Mouse (Mus musculus) CH12.LX (cell line): ENCODE data around the gene Fam122a. TPM values are rescaled to one million over a fixed set of nuclear protein-coding genes. Genes with fewer than 3 reads are reported as not detected.

ENCODE experiments used
- DNase-seq: peaks from one replicate; pipeline ENCODE4 v3.0.0-alpha.2; 2013; ENCODE audit errors: extremely low read depth
- H3K27ac ChIP-seq: 2 replicates; pipeline ENCODE4 v1.5.1; 2012; ENCODE audit warnings: low read depth, mild to moderate bottlenecking, control low read depth, moderate library complexity; ENCODE audit not compliant: insufficient read depth
- H3K27me3 ChIP-seq: replicated peaks from 2 replicates; pipeline ENCODE3; 2012; ENCODE audit warnings: inconsistent platforms
- H3K36me3 ChIP-seq, 2 experiments: replicated peaks in 1 of 2; 2 replicates each; pipeline versions ENCODE3 to v1.6.1; 2012; ENCODE audit warnings: inconsistent platforms in 1 of 2, low read length in 1 of 2, mild to moderate bottlenecking in 1 of 2, mixed read lengths in 1 of 2, moderate library complexity in 1 of 2; ENCODE audit not compliant: control insufficient read depth in 1 of 2, insufficient read depth in 1 of 2
- H3K4me1 ChIP-seq, 2 experiments: 2 replicates each; pipeline ENCODE4 v1.6.1; 2012; ENCODE audit warnings: inconsistent platforms in 1 of 2, moderate library complexity in 1 of 2; ENCODE audit not compliant: insufficient read depth in 2 of 2, control insufficient read depth in 1 of 2
- H3K4me2 ChIP-seq: 2 replicates; pipeline ENCODE4 v1.6.1; 2012; ENCODE audit warnings: low read depth, mild to moderate bottlenecking, control low read depth; ENCODE audit not compliant: poor library complexity, insufficient read depth, severe bottlenecking
- H3K4me3 ChIP-seq, 3 experiments: fragments of 150-350 bp in 1 of 3; sonication (generic) in 1 of 3; replicated peaks in 1 of 3; 2 replicates each; pipeline versions ENCODE3 to v1.5.1; 2011 to 2012; ENCODE audit warnings: low read depth in 2 of 3, low read length in 2 of 3, mild to moderate bottlenecking in 2 of 3, moderate library complexity in 2 of 3, control low read depth in 1 of 3, improper control_type of control experiment in 1 of 3, inconsistent platforms in 1 of 3, mixed read lengths in 1 of 3; ENCODE audit not compliant: poor library complexity in 1 of 3
- H3K79me2 ChIP-seq: replicated peaks from 2 replicates; pipeline ENCODE4 v1.6.1; 2012; ENCODE audit warnings: mild to moderate bottlenecking, moderate library complexity; ENCODE audit not compliant: control insufficient read depth, poor library complexity, insufficient read depth, severe bottlenecking; ENCODE audit errors: extremely low read depth
- H3K9ac ChIP-seq: 2 replicates; pipeline ENCODE4 v1.6.1; 2012; ENCODE audit warnings: low read depth, mild to moderate bottlenecking, control low read depth, moderate library complexity; ENCODE audit not compliant: insufficient read depth
- H3K9me3 ChIP-seq: replicated peaks from 2 replicates; pipeline ENCODE3; 2012; ENCODE audit warnings: low read length, inconsistent platforms, mixed read lengths
- CHD2 ChIP-seq: IDR thresholded peaks from 2 replicates; pipeline ENCODE4 v1.6.1; 2011; ENCODE audit warnings: low read length, improper control_type of control experiment
- CTCF ChIP-seq, 2 experiments: IDR thresholded peaks in 1 of 2; conservative IDR thresholded peaks in 1 of 2; 2 replicates each; pipeline ENCODE4 v1.5.1; 2011 to 2012; ENCODE audit warnings: low read depth in 2 of 2, low read length in 2 of 2, improper control_type of control experiment in 1 of 2, inconsistent platforms in 1 of 2, mild to moderate bottlenecking in 1 of 2, moderate library complexity in 1 of 2
- E2F4 ChIP-seq: IDR thresholded peaks from 2 replicates; pipeline ENCODE4 v1.6.1; 2011; ENCODE audit warnings: low read depth, low read length, improper control_type of control experiment; ENCODE audit not compliant: insufficient replicate concordance
- ELF1 ChIP-seq: IDR thresholded peaks from 2 replicates; pipeline ENCODE4 v1.6.1; 2014; ENCODE audit warnings: low read depth, mild to moderate bottlenecking, inconsistent platforms, low read length, improper control_type of control experiment
- ETS1 ChIP-seq: conservative IDR thresholded peaks from 2 replicates; pipeline ENCODE4 v1.6.1; 2012; ENCODE audit warnings: low read depth, mild to moderate bottlenecking, inconsistent platforms, low read length, improper control_type of control experiment, moderate library complexity
- GABPA ChIP-seq: IDR thresholded peaks from 2 replicates; pipeline ENCODE4 v1.6.1; 2012; ENCODE audit warnings: low read depth, low read length, improper control_type of control experiment, inconsistent platforms; ENCODE audit not compliant: insufficient replicate concordance
- HCFC1 ChIP-seq: IDR thresholded peaks from 2 replicates; pipeline ENCODE4 v1.6.1; 2012; ENCODE audit warnings: low read depth, mild to moderate bottlenecking, inconsistent platforms, low read length, improper control_type of control experiment
- JUN ChIP-seq: IDR thresholded peaks from 2 replicates; pipeline ENCODE4 v1.6.1; 2011; ENCODE audit warnings: low read depth, mild to moderate bottlenecking, low read length, improper control_type of control experiment, moderate library complexity; ENCODE audit not compliant: insufficient read depth
- KAT2A ChIP-seq: IDR thresholded peaks from 2 replicates; pipeline ENCODE4 v1.6.1; 2012; ENCODE audit warnings: low read length, improper control_type of control experiment, inconsistent platforms; ENCODE audit not compliant: insufficient replicate concordance
- MAFK ChIP-seq: IDR thresholded peaks from 2 replicates; pipeline ENCODE4 v1.6.1; 2011; ENCODE audit warnings: low read length, improper control_type of control experiment; ENCODE audit not compliant: insufficient replicate concordance
- MAX ChIP-seq: IDR thresholded peaks from 2 replicates; pipeline ENCODE4 v1.6.1; 2011; ENCODE audit warnings: low read length, improper control_type of control experiment
- MAZ ChIP-seq: IDR thresholded peaks from 2 replicates; pipeline ENCODE4 v1.6.1; 2012; ENCODE audit warnings: low read depth, mild to moderate bottlenecking, inconsistent platforms, low read length, improper control_type of control experiment, moderate library complexity
- MEF2A ChIP-seq: IDR thresholded peaks from 2 replicates; pipeline ENCODE4 v1.6.1; 2014; ENCODE audit warnings: low read depth, mild to moderate bottlenecking, inconsistent platforms, low read length, improper control_type of control experiment, borderline replicate concordance
- MXI1 ChIP-seq: IDR thresholded peaks from 2 replicates; pipeline ENCODE4 v1.6.1; 2011; ENCODE audit warnings: mild to moderate bottlenecking, low read depth, low read length, improper control_type of control experiment
- NELFE ChIP-seq: IDR thresholded peaks from 2 replicates; pipeline ENCODE4 v1.6.1; 2011; ENCODE audit warnings: low read depth, low read length, improper control_type of control experiment
- NRF1 ChIP-seq: IDR thresholded peaks from 2 replicates; pipeline ENCODE4 v1.6.1; 2014; ENCODE audit warnings: low read depth, mild to moderate bottlenecking, inconsistent platforms, low read length, improper control_type of control experiment, moderate library complexity
- PAX5 ChIP-seq: IDR thresholded peaks from 2 replicates; pipeline ENCODE4 v1.6.1; 2012; ENCODE audit warnings: low read length, inconsistent platforms, mixed read lengths
- POLR2A ChIP-seq: IDR thresholded peaks from 2 replicates; pipeline ENCODE4 v1.6.1; 2011; ENCODE audit warnings: low read depth, mild to moderate bottlenecking, improper control_type of control experiment, low read length
- POLR2AphosphoS2 ChIP-seq: IDR thresholded peaks from 2 replicates; pipeline ENCODE4 v1.6.1; 2011; ENCODE audit warnings: low read depth, low read length, improper control_type of control experiment
- SIN3A ChIP-seq: IDR thresholded peaks from 2 replicates; pipeline ENCODE4 v1.6.1; 2012; ENCODE audit warnings: low read length, improper control_type of control experiment, inconsistent platforms
- SMC3 ChIP-seq: IDR thresholded peaks from 2 replicates; pipeline ENCODE4 v1.6.1; 2011; ENCODE audit warnings: low read depth, low read length, improper control_type of control experiment
- TBP ChIP-seq: conservative IDR thresholded peaks from 2 replicates; pipeline ENCODE4 v1.6.1; 2011; ENCODE audit warnings: low read depth, low read length, improper control_type of control experiment
- TCF12 ChIP-seq: IDR thresholded peaks from 2 replicates; pipeline ENCODE4 v1.6.1; 2014; ENCODE audit warnings: low read depth, mild to moderate bottlenecking, inconsistent platforms, low read length, improper control_type of control experiment
- UBTF ChIP-seq: IDR thresholded peaks from 2 replicates; pipeline ENCODE4 v1.6.1; 2012; ENCODE audit warnings: low read depth, mild to moderate bottlenecking, inconsistent platforms, low read length, improper control_type of control experiment, moderate library complexity
- USF1 ChIP-seq: IDR thresholded peaks from 2 replicates; pipeline ENCODE4 v1.6.1; 2014; ENCODE audit warnings: low read depth, mild to moderate bottlenecking, inconsistent platforms, low read length, improper control_type of control experiment
- USF2 ChIP-seq: conservative IDR thresholded peaks from 2 replicates; pipeline ENCODE4 v1.6.1; 2011; ENCODE audit warnings: low read depth, low read length, improper control_type of control experiment
- ZC3H11A ChIP-seq: IDR thresholded peaks from 2 replicates; pipeline ENCODE4 v1.6.1; 2012; ENCODE audit warnings: low read depth, mild to moderate bottlenecking, inconsistent platforms, low read length, improper control_type of control experiment
- ZMIZ1 ChIP-seq: IDR thresholded peaks from 2 replicates; pipeline ENCODE4 v1.6.1; 2012; ENCODE audit warnings: low read depth, mild to moderate bottlenecking, inconsistent platforms, low read length, improper control_type of control experiment
- ZNF384 ChIP-seq: IDR thresholded peaks from 2 replicates; pipeline ENCODE4 v1.6.1; 2012; ENCODE audit warnings: low read depth, low read length, improper control_type of control experiment, inconsistent platforms
- dilution Hi-C: fragments of 300-500 bp; cut with MboI; formaldehyde crosslinking; loops from 2 replicates; pipeline ENCODE4 v1.14.3; 2020; ENCODE audit warnings: low sequenced_read_pairs; ENCODE audit not compliant: extremely low pct_unique_long_range_greater_than_20kb, extremely low pct_ligation_motif_present
- in situ Hi-C: fragments of 300-500 bp; cut with MboI; formaldehyde crosslinking; loops from 3 replicates; pipeline ENCODE4 v1.14.3; 2019; ENCODE audit warnings: low sequenced_read_pairs, low pct_ligation_motif_present, low pct_unique_long_range_greater_than_20kb, mixed read lengths
- polyA plus RNA-seq: library from polyadenylated mRNA; unstranded; fragments of >175 nt; gene quantifications from 2 replicates; pipeline ENCODE4 v1.2.1, GENCODE M21; 2012; ENCODE audit warnings: low read depth; ENCODE audit not compliant: insufficient read length
- total RNA-seq, 2 experiments: library from RNA; depleted of rRNA; stranded (reverse); fragments of 300-350 nt in 1 of 2; fragments of >200 nt in 1 of 2; gene quantifications; 2 replicates each; pipeline ENCODE4 v1.2.3; 2012 to 2014

Fam122a gene
- total RNA-seq (2012; rRNA removed) (4.1 and 4.5 TPM in 2 replicates), total RNA-seq (2014; rRNA removed) (2.6 and 3.2 TPM in 2 replicates), polyA plus RNA-seq (29.2 and 34.6 TPM in 2 replicates)

DNA sequence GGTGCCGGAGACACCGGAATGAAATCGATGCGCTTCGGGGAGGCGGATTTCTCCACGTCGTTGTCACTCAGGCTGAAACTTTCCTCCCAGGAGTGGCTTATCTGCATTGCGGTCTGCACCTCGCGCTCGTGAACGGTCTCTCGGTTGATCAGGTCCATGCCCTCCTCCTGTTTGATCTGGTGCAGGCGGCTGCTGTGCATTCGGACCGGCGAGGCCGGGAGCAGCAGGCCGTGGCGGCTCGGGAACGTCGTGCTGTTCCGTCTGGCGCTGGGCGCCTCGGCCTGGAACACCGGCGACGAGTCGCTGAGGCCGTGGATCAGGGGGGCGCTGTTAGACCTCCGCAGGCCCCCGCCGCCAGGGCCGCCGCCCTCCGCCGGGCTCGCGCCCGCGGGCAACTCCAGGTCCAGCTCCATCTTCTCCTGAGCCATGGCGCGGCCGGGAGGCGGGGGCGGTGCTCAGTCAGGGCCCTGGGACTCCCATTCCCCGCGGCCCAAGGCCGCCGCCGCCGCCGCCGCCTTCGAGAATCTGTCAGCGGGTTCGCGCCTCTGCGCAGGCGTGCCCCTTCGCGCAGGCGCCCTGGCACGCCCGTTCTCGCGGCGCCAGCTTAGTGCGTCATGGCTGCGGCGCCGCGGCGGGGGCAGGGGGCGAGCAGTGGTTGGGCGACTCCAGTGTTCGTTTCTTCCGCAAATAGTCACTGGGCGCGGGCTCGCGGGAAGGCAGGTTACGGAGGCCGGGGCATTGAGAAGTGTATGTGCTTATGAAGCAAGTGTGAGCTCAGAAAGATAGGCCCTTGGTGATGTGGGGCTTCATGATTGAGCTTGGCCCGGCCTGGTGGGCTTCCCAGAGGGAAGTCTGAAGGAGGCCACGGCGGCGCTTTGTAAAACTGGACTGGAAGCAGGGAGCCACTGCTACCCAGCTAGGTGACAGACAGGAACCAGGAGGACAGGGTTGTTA lies at the start of gene Fam122a:
Gene Fam122a, minus strand, starts transcription at position 428 of the 954 bp plus-strand sequence.
- dilution Hi-C loops (no loop called here), in situ Hi-C loops (no loop called here)
- DNase-seq: peak; percentile 89
- Histone ChIP-seq H3K9me3 (no peaks in the 10 kb centered on the region), H3K4me3 (peak within 1 kb of the TSS; percentile 70 to 81 (median 76)), H3K4me2 (peak within 1 kb of the TSS; percentile 87), H3K27me3 (no peaks in the 10 kb centered on the region), H3K79me2 (peaks cover 7% of the 10 kb centered on the region), H3K9ac (peak within 1 kb of the TSS; percentile 99), H3K27ac (peak within 1 kb of the TSS; percentile 34), H3K4me1 (peaks cover 11 to 16% of the 10 kb centered on the region in 2 experiments; a peak in 3 of 4 replicates), H3K36me3 (peaks cover 3 to 18% of the 10 kb centered on the region in 2 experiments)
- TF ChIP-seq CTCF (conservative IDR thresholded peaks at IDR 0.05 in 1 of 2, IDR thresholded peaks at IDR 0.05 in 1 of 2; ENCODE audit: low read depth in 2 of 2, low read length in 2 of 2): peak in 1 of 2 experiments; percentile 44; a peak in 2 of 4 replicates
- TF ChIP-seq MAZ: peak; percentile 86
- no peak for TF ChIP-seq ETS1
- peak; percentile 92 for TF ChIP-seq SIN3A
- TF ChIP-seq MAFK: no peak
- TF ChIP-seq ELF1: peak; percentile 89
- TF ChIP-seq NRF1: peak; percentile 98
- peak; percentile 91 for TF ChIP-seq NELFE
- TF ChIP-seq UBTF: peak; percentile 83
- peak; percentile 89 for TF ChIP-seq POLR2A
- peak; percentile 13; the same call in 1 of the 2 replicates for TF ChIP-seq MAX
- TF ChIP-seq KAT2A: peak; percentile 71; the same call in 1 of the 2 replicates
- peak; percentile 87 for TF ChIP-seq HCFC1
- TF ChIP-seq GABPA: no peak; the same call in 1 of the 2 replicates
- peak; percentile 68; the same call in 1 of the 2 replicates for TF ChIP-seq MEF2A
- TF ChIP-seq TBP: 0 out of 2 replicates have a peak, but pooled peaks have one; percentile 41
- TF ChIP-seq CHD2: peak; percentile 74
- no peak for TF ChIP-seq JUN
- no peak for TF ChIP-seq PAX5
- peak; percentile 82 for TF ChIP-seq TCF12
- TF ChIP-seq POLR2AphosphoS2: peak; percentile 60; the same call in 1 of the 2 replicates
- TF ChIP-seq ZC3H11A: no peak
- no peak for TF ChIP-seq E2F4
- TF ChIP-seq ZNF384: no peak
- peak; percentile 60; the same call in 1 of the 2 replicates for TF ChIP-seq MXI1
- no peak for TF ChIP-seq SMC3
- peak; percentile 83; the same call in 1 of the 2 replicates for TF ChIP-seq ZMIZ1
- TF ChIP-seq USF2: no peak
- no peak for TF ChIP-seq USF1
